Comparison of ENCODE assay signal across 18 mouse cellular contexts in genomic region chr11:118974340-118974739, GRCm38 (mm10). TPM values are rescaled to one million over a fixed set of nuclear protein-coding genes. Genes with fewer than 3 reads are reported as not detected.
"Had no signal": no experiment of that assay in that cellular context is flagged by ENCODE, and none has a peak within 500 bp of the region (broad histone marks: within the 10 kb centered on the region; RNA-seq: fewer than 3 reads in every experiment).

No protein-coding gene starts in this region.

- ATAC-seq: lung, postnatal 0 days had no signal

- DNase-seq: kidney, postnatal 10 days; kidney, postnatal 4 days; liver; lung, adult 2 months; lung, postnatal 36 days; midbrain, embryonic 14.5 days; right cerebral cortex, postnatal 4 days; thymus, adult 2 months; thymus, postnatal 25 days had no signal

- H3K27ac ChIP-seq: layer of hippocampus, adult 2 months; limb, embryonic 12.5 days; liver, embryonic 15.5 days; neural tube, embryonic 12.5 days; stomach, embryonic 15.5 days had no signal

- H3K9ac ChIP-seq: limb, embryonic 12.5 days; liver, embryonic 15.5 days; neural tube, embryonic 12.5 days; stomach, embryonic 15.5 days had no signal

- H3K9me3 ChIP-seq: limb, embryonic 12.5 days; liver, embryonic 15.5 days; neural tube, embryonic 12.5 days; stomach, embryonic 15.5 days had no signal

- H3K4me2 ChIP-seq: limb, embryonic 12.5 days; liver, embryonic 15.5 days; neural tube, embryonic 12.5 days; stomach, embryonic 15.5 days had no signal

- H3K36me3 ChIP-seq: limb, embryonic 12.5 days; liver, embryonic 15.5 days; neural tube, embryonic 12.5 days; stomach, embryonic 15.5 days had no signal

- H3K4me3 ChIP-seq: layer of hippocampus, adult 2 months; limb, embryonic 12.5 days; liver, embryonic 15.5 days; neural tube, embryonic 12.5 days; stomach, embryonic 15.5 days had no signal

- H3K4me1 ChIP-seq: liver, embryonic 15.5 days; stomach, embryonic 15.5 days had no signal

RNA-seq across cellular contexts. Expression of gene Enpp7, which starts 13.6 kb away (rescaled TPM):
- polyA plus RNA-seq: kidney, embryonic 14.5 days; limb, embryonic 12.5 days; liver, embryonic 15.5 days; lung, postnatal 0 days; midbrain, embryonic 14.5 days; neural tube, embryonic 12.5 days; spleen, adult 2 months; stomach, embryonic 15.5 days; testis, adult 2 months had no signal
